Mouse (Mus musculus) kidney, postnatal 10 days (tissue): Measurements from ENCODE around the gene Eif5a.
A peak's percentile ranks its signal among the peaks of the same experiment; 100 is the strongest.
"Not testable (repeated sequence)": the region's sequence is repeated elsewhere in the genome, so short reads cannot be mapped to it uniquely, and the experiment has no call there.

Source experiments
- DNase-seq: peaks from one replicate; pipeline ENCODE4 v3.0.0; 2021; ENCODE audit warnings: mixed read lengths

The Eif5a gene

GRCm38 (mm10) chr11:69945997-69946891 is 24.5 kb upstream of the Eif5a start:
- no peak for DNase-seq

GRCm38 (mm10) chr11:69945216-69945615 is 23.5 kb upstream of the Eif5a start:
- no peak for DNase-seq

- no peak for DNase-seq
Observed at GRCm38 (mm10) chr11:69940962-69941361, 19.2 kb upstream of the Eif5a start.

- no peak for DNase-seq
Observed at GRCm38 (mm10) chr11:69939731-69940130, 18.0 kb upstream of the Eif5a start.

- DNase-seq = no peak
Observed at GRCm38 (mm10) chr11:69939181-69939580, 17.4 kb upstream of the Eif5a start.

GRCm38 (mm10) chr11:69938401-69938979 is 16.7 kb upstream of the Eif5a start:
- peak; percentile 36 for DNase-seq

GRCm38 (mm10) chr11:69937834-69938233 is 16.1 kb upstream of the Eif5a start:
- DNase-seq = peak; percentile 27

- peak; percentile 71 for DNase-seq
Observed at GRCm38 (mm10) chr11:69937385-69937784, 15.6 kb upstream of the Eif5a start.

GRCm38 (mm10) chr11:69936714-69937347 is 15.1 kb upstream of the Eif5a start:
- DNase-seq = peak; percentile 62

GRCm38 (mm10) chr11:69936156-69936555 is 14.4 kb upstream of the Eif5a start:
- peak; percentile 62 for DNase-seq

- peak; percentile 94 for DNase-seq
Observed at GRCm38 (mm10) chr11:69935137-69935879, 13.6 kb upstream of the Eif5a start, which contains the start of gene Ybx2. Gene Ybx2 (plus strand): TSS chr11:69935796.

GRCm38 (mm10) chr11:69934681-69935080 is 12.9 kb upstream of the Eif5a start:
- DNase-seq = no peak

- peak; percentile 97 for DNase-seq
Observed at GRCm38 (mm10) chr11:69934169-69934568, 12.4 kb upstream of the Eif5a start.

GRCm38 (mm10) chr11:69933066-69933465 is 11.3 kb upstream of the Eif5a start:
- no peak for DNase-seq

- no peak for DNase-seq
Observed at GRCm38 (mm10) chr11:69932254-69932653, 10.5 kb upstream of the Eif5a start.

GRCm38 (mm10) chr11:69931769-69932168 is 10.0 kb upstream of the Eif5a start:
- DNase-seq = no peak

GRCm38 (mm10) chr11:69930967-69931537 is 9.3 kb upstream of the Eif5a start:
- DNase-seq = no peak

GRCm38 (mm10) chr11:69930176-69930575 is 8.4 kb upstream of the Eif5a start:
- DNase-seq = not testable (repeated sequence)

- no peak for DNase-seq
Observed at GRCm38 (mm10) chr11:69929712-69930111, 8.0 kb upstream of the Eif5a start.

GRCm38 (mm10) chr11:69927501-69927900 is 5.7 kb upstream of the Eif5a start:
- no peak for DNase-seq

- DNase-seq = no peak
Observed at GRCm38 (mm10) chr11:69922796-69923195, 1.0 kb upstream of the Eif5a start.

- DNase-seq = no peak
Observed at GRCm38 (mm10) chr11:69922012-69922756, 426 bp upstream of the Eif5a start.
